Mouse (Mus musculus): Measurements from ENCODE around the gene BC055324.
"Not testable (repeated sequence)": the region's sequence is repeated elsewhere in the genome, so short reads cannot be mapped to it uniquely, and the experiment has no call there.

BC055324 gene

GRCm38 (mm10) chr1:163994721-163995608 is at the start of gene BC055324, which contains the start of gene Mettl18:
Gene BC055324, minus strand, starts transcription at chr1:163994796.
Gene Mettl18, plus strand, starts transcription at chr1:163994889.
- DNase-seq = peak; percentile 95

GRCm38 (mm10) chr1:164043549-164043948 is 49.0 kb upstream of the BC055324 start:
- DNase-seq = no peak

- no peak for DNase-seq
These were observed 46.0 kb upstream of the BC055324 start for GRCm38 (mm10) chr1:164040385-164041135.

- DNase-seq = no peak
These were observed 32.8 kb upstream of the BC055324 start for GRCm38 (mm10) chr1:164027416-164027815.

- no peak for DNase-seq
These were observed 31.1 kb upstream of the BC055324 start for GRCm38 (mm10) chr1:164025685-164026084.

- DNase-seq = not testable (repeated sequence)
These were observed 27.5 kb upstream of the BC055324 start for GRCm38 (mm10) chr1:164022106-164022505.

- not testable (repeated sequence) for DNase-seq
These were observed 26.1 kb upstream of the BC055324 start for GRCm38 (mm10) chr1:164020746-164021145.

GRCm38 (mm10) chr1:164019789-164020188 is 25.2 kb upstream of the BC055324 start:
- peak; percentile 5 for DNase-seq

GRCm38 (mm10) chr1:164018221-164018896 is 23.8 kb upstream of the BC055324 start:
- DNase-seq = no peak

GRCm38 (mm10) chr1:164014616-164015015 is 20.0 kb upstream of the BC055324 start:
- DNase-seq = no peak

- peak; percentile 59 for DNase-seq
These were observed 14.6 kb upstream of the BC055324 start for GRCm38 (mm10) chr1:164009235-164009634.

- no peak for DNase-seq
These were observed 9.7 kb upstream of the BC055324 start for GRCm38 (mm10) chr1:164004311-164004710.

- DNase-seq = no peak
These were observed 7.3 kb upstream of the BC055324 start for GRCm38 (mm10) chr1:164001831-164002452.

GRCm38 (mm10) chr1:163995609-163995913 is 965 bp upstream of the BC055324 start:
- no peak for DNase-seq

GRCm38 (mm10) chr1:163994173-163994720 is 349 bp downstream of the BC055324 start:
- DNase-seq = no peak

GRCm38 (mm10) chr1:163992371-163992770 is 2.2 kb downstream of the BC055324 start:
- DNase-seq = no peak

GRCm38 (mm10) chr1:163976515-163976914 is 18.1 kb downstream of the BC055324 start:
- no peak for DNase-seq

GRCm38 (mm10) chr1:163975088-163975487 is 19.5 kb downstream of the BC055324 start:
- no peak for DNase-seq

GRCm38 (mm10) chr1:163974471-163974870 is 20.1 kb downstream of the BC055324 start:
- no peak for DNase-seq

- DNase-seq = no peak
These were observed 30.4 kb downstream of the BC055324 start for GRCm38 (mm10) chr1:163964008-163964689.

- DNase-seq = no peak
These were observed 36.6 kb downstream of the BC055324 start for GRCm38 (mm10) chr1:163958036-163958435.

- no peak for DNase-seq
These were observed 41.2 kb downstream of the BC055324 start for GRCm38 (mm10) chr1:163953396-163953795.
